Mouse (Mus musculus) E14TG2a.4 (cell line): ENCODE data around the gene Dach1.

Source experiments
- CTCF ChIP-seq: conservative IDR thresholded peaks from 2 replicates; pipeline ENCODE4 v1.5.1; 2014; ENCODE audit warnings: low read length
- NANOG ChIP-seq: IDR thresholded peaks from 2 replicates; pipeline ENCODE4 v1.6.1; 2014; ENCODE audit warnings: borderline replicate concordance, low read length, mixed read lengths
- POU5F1 ChIP-seq: IDR thresholded peaks from 2 replicates; pipeline ENCODE4 v1.6.1; 2014; ENCODE audit warnings: low read length, borderline replicate concordance

DNA sequence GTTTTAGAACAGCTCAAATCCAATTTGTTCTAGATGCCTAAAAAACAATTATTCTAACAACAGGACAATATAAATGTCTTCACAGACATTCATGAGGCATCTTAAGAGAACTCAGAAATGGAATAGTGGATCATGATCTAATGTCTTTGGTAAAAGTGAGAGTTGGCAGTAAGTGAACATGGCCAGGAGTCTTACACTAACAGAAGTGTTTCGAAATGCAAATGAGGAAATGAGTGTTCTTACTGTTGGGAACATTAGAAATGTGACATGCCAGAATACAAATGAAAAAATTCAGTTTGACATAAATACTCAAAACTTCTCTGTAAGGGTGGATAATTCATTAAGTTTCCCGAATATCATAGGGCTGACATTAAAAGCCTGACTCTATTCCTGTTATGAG is 426.3 kb downstream of the Dach1 start:
- TF ChIP-seq CTCF = no peak
- no peak for TF ChIP-seq POU5F1
- TF ChIP-seq NANOG = no peak
